Mouse (Mus musculus) embryonic facial prominence, embryonic 13.5 days (tissue): ENCODE measurements around the gene Gm19426. TPM values are rescaled to one million over a fixed set of nuclear protein-coding genes. Genes with fewer than 3 reads are reported as not detected.
A peak's percentile ranks its signal among the peaks of the same experiment; 100 is the strongest.

Experiments used
- ATAC-seq: fragments of 200-750 bp; cut with Nextera tagmentation; 2 replicates; pipeline ENCODE4 v1.8.0; 2017; ENCODE audit warnings: low read depth; ENCODE audit not compliant: insufficient number of reproducible peaks, insufficient read depth, low FRiP score, low TSS enrichment
- H3K27ac ChIP-seq: fragments of 300-500 bp; sonication (generic); 2 replicates; pipeline ENCODE4 v1.5.1; 2015; ENCODE audit warnings: moderate library complexity, mild to moderate bottlenecking, inconsistent platforms
- H3K27me3 ChIP-seq: fragments of 300-500 bp; sonication (generic); 2 replicates; pipeline ENCODE4 v1.6.1; 2015; ENCODE audit warnings: mild to moderate bottlenecking, inconsistent platforms
- H3K36me3 ChIP-seq: fragments of 300-500 bp; sonication (generic); 2 replicates; pipeline ENCODE4 v1.6.1; 2015; ENCODE audit warnings: mild to moderate bottlenecking, inconsistent platforms
- H3K4me1 ChIP-seq: fragments of 300-500 bp; sonication (generic); 2 replicates; pipeline ENCODE4 v1.6.1; 2015; ENCODE audit warnings: inconsistent platforms
- H3K4me2 ChIP-seq: fragments of 300-500 bp; sonication (generic); 2 replicates; pipeline ENCODE4 v1.6.1; 2015; ENCODE audit warnings: moderate library complexity, mild to moderate bottlenecking, inconsistent platforms
- H3K4me3 ChIP-seq: fragments of 300-500 bp; sonication (generic); 2 replicates; pipeline ENCODE4 v1.5.1; 2015; ENCODE audit warnings: mild to moderate bottlenecking, inconsistent platforms
- H3K9ac ChIP-seq: fragments of 300-500 bp; sonication (generic); 2 replicates; pipeline ENCODE4 v1.6.1; 2015; ENCODE audit warnings: mild to moderate bottlenecking, inconsistent platforms
- H3K9me3 ChIP-seq: fragments of 300-500 bp; sonication (generic); 2 replicates; pipeline ENCODE4 v1.6.1; 2016; ENCODE audit warnings: inconsistent platforms
- WGBS: fragments of 180-500 bp; shearing (Covaris S2); methylation state at CpG from one replicate; pipeline ENCODE4 v1.1.7; 2015; ENCODE audit warnings: mixed read lengths; 5-methylcytosine and 5-hydroxymethylcytosine counted together
- polyA plus RNA-seq: library from polyadenylated mRNA; unstranded; fragments of >200 nt; fragmentation: Nextera tagmentation; extraction: Ambion mirVana; gene quantifications from 2 replicates; pipeline ENCODE4 v1.2.1, GENCODE M21; 2015

Gm19426 gene
- 8.6 and 9.6 TPM in 2 replicates for polyA plus RNA-seq

GRCm38 (mm10) chr2:84743561-84743960, at the start of gene Gm19426:
TSS of gene Gm19426 (minus strand) at chr2:84743655.
- peak within 1 kb of the TSS; percentile 99 for H3K9ac ChIP-seq
- H3K9me3 ChIP-seq = no peaks in the 10 kb centered on the region
- peak within 1 kb of the TSS; percentile 92 for H3K4me2 ChIP-seq
- peaks cover 18% of the 10 kb centered on the region for H3K36me3 ChIP-seq
- WGBS = under 1% methylated on average over 25 of the region's 25 CpGs
- H3K27ac ChIP-seq = peak within 1 kb of the TSS; percentile 99
- ATAC-seq = peak; percentile 89
- peaks cover 47% of the 10 kb centered on the region for H3K4me1 ChIP-seq
- H3K4me3 ChIP-seq = peak within 1 kb of the TSS; percentile 86
- no peaks in the 10 kb centered on the region for H3K27me3 ChIP-seq

- H3K9me3 ChIP-seq = 0 out of 2 replicates have a peak, but pooled peaks cover 11% of the 10 kb centered on the region
- ATAC-seq = no peak
- H3K4me2 ChIP-seq = no peak overlapping the region
- 85% methylated on average over 3 of the region's 3 CpGs for WGBS
- no peak overlapping the region for H3K4me3 ChIP-seq
- H3K4me1 ChIP-seq = 0 out of 2 replicates have a peak, but pooled peaks cover 3% of the 10 kb centered on the region
- no peaks in the 10 kb centered on the region for H3K36me3 ChIP-seq
- no peak overlapping the region for H3K9ac ChIP-seq
- H3K27ac ChIP-seq = no peak overlapping the region
- no peaks in the 10 kb centered on the region for H3K27me3 ChIP-seq
Observed at GRCm38 (mm10) chr2:84793154-84793553, 49.7 kb upstream of the Gm19426 start.

- no peak overlapping the region for H3K4me2 ChIP-seq
- 0 out of 2 replicates have a peak, but pooled peaks cover 11% of the 10 kb centered on the region for H3K9me3 ChIP-seq
- H3K9ac ChIP-seq = no peak overlapping the region
- H3K4me1 ChIP-seq = no peaks in the 10 kb centered on the region
- no peak overlapping the region for H3K4me3 ChIP-seq
- no peak for ATAC-seq
- H3K36me3 ChIP-seq = no peaks in the 10 kb centered on the region
- WGBS = 85% methylated on average over 3 of the region's 3 CpGs
- H3K27me3 ChIP-seq = no peaks in the 10 kb centered on the region
- no peak overlapping the region for H3K27ac ChIP-seq
Observed at GRCm38 (mm10) chr2:84792516-84792915, 49.1 kb upstream of the Gm19426 start.

GRCm38 (mm10) chr2:84790418-84790817, 47.0 kb upstream of the Gm19426 start:
- no peak for ATAC-seq
- H3K4me1 ChIP-seq = no peaks in the 10 kb centered on the region
- no peak overlapping the region for H3K4me3 ChIP-seq
- H3K9me3 ChIP-seq = 0 out of 2 replicates have a peak, but pooled peaks cover 6% of the 10 kb centered on the region
- H3K36me3 ChIP-seq = no peaks in the 10 kb centered on the region
- H3K9ac ChIP-seq = no peak overlapping the region
- H3K27me3 ChIP-seq = no peaks in the 10 kb centered on the region
- no peak overlapping the region for H3K27ac ChIP-seq
- H3K4me2 ChIP-seq = no peak overlapping the region
- 51% methylated on average over 9 of the region's 9 CpGs for WGBS

- H3K27me3 ChIP-seq = no peaks in the 10 kb centered on the region
- H3K9ac ChIP-seq = no peak overlapping the region
- H3K36me3 ChIP-seq = no peaks in the 10 kb centered on the region
- H3K4me1 ChIP-seq = no peaks in the 10 kb centered on the region
- no peak for ATAC-seq
- H3K4me2 ChIP-seq = no peak overlapping the region
- H3K9me3 ChIP-seq = no peaks in the 10 kb centered on the region
- no peak overlapping the region for H3K4me3 ChIP-seq
- 74% methylated on average over 3 of the region's 3 CpGs for WGBS
- H3K27ac ChIP-seq = no peak overlapping the region
Observed at GRCm38 (mm10) chr2:84788316-84788715, 44.9 kb upstream of the Gm19426 start.

GRCm38 (mm10) chr2:84783840-84784566, 40.5 kb upstream of the Gm19426 start:
- Histone ChIP-seq H3K4me1 (no peaks in the 10 kb centered on the region), H3K36me3 (no peaks in the 10 kb centered on the region), H3K9me3 (no peaks in the 10 kb centered on the region), H3K9ac (no peak overlapping the region), H3K4me2 (no peak overlapping the region), H3K4me3 (no peak overlapping the region), H3K27me3 (no peaks in the 10 kb centered on the region), H3K27ac (no peak overlapping the region)
- 74% methylated on average over 3 of the region's 3 CpGs for WGBS
- no peak for ATAC-seq

- Histone ChIP-seq H3K4me1 (no peaks in the 10 kb centered on the region), H3K27ac (no peak overlapping the region), H3K4me3 (no peak overlapping the region), H3K9ac (no peak overlapping the region), H3K4me2 (no peak overlapping the region), H3K27me3 (no peaks in the 10 kb centered on the region), H3K9me3 (no peaks in the 10 kb centered on the region), H3K36me3 (no peaks in the 10 kb centered on the region)
- 81% methylated on average over 1 of the region's 1 CpGs for WGBS
- no peak for ATAC-seq
Observed at GRCm38 (mm10) chr2:84783315-84783714, 39.9 kb upstream of the Gm19426 start.

- no peaks in the 10 kb centered on the region for H3K27me3 ChIP-seq
- no peak overlapping the region for H3K27ac ChIP-seq
- H3K36me3 ChIP-seq = no peaks in the 10 kb centered on the region
- H3K4me2 ChIP-seq = no peak overlapping the region
- ATAC-seq = no peak
- no peaks in the 10 kb centered on the region for H3K9me3 ChIP-seq
- H3K9ac ChIP-seq = no peak overlapping the region
- 63% methylated on average over 6 of the region's 6 CpGs for WGBS
- H3K4me1 ChIP-seq = peaks cover 7% of the 10 kb centered on the region
- H3K4me3 ChIP-seq = no peak overlapping the region
Observed at GRCm38 (mm10) chr2:84779210-84779609, 35.8 kb upstream of the Gm19426 start.

- H3K27ac ChIP-seq = no peak overlapping the region
- H3K9ac ChIP-seq = no peak overlapping the region
- no peaks in the 10 kb centered on the region for H3K27me3 ChIP-seq
- no peaks in the 10 kb centered on the region for H3K9me3 ChIP-seq
- no peak overlapping the region for H3K4me3 ChIP-seq
- no peaks in the 10 kb centered on the region for H3K36me3 ChIP-seq
- 53% methylated on average over 3 of the region's 3 CpGs for WGBS
- no peak for ATAC-seq
- peaks cover 11% of the 10 kb centered on the region for H3K4me1 ChIP-seq
- H3K4me2 ChIP-seq = no peak overlapping the region
Observed at GRCm38 (mm10) chr2:84777706-84778105, 34.3 kb upstream of the Gm19426 start.

GRCm38 (mm10) chr2:84775665-84776064, 32.2 kb upstream of the Gm19426 start:
- H3K9ac ChIP-seq = no peak overlapping the region
- WGBS = 73% methylated on average over 6 of the region's 6 CpGs
- no peak overlapping the region; the same call in 1 of the 2 replicates for H3K27ac ChIP-seq

GRCm38 (mm10) chr2:84775241-84775640, 31.8 kb upstream of the Gm19426 start, which contains the start of gene Serping1:
TSS of gene Serping1 (minus strand) at chr2:84775444.
- no peak for ATAC-seq
- Histone ChIP-seq H3K9ac (peak within 1 kb of the TSS; percentile 53), H3K36me3 (no peaks in the 10 kb centered on the region), H3K4me2 (peak within 1 kb of the TSS; percentile 63), H3K9me3 (no peaks in the 10 kb centered on the region), H3K27ac (no peak within 1 kb of the TSS; the same call in 1 of the 2 replicates), H3K27me3 (no peaks in the 10 kb centered on the region), H3K4me1 (peaks cover 11% of the 10 kb centered on the region), H3K4me3 (peak within 1 kb of the TSS; percentile 39)
- 66% methylated on average over 9 of the region's 9 CpGs for WGBS

More at GRCm38 (mm10) chr2:84775665-84776064, 32.2 kb upstream of the Gm19426 start:
- H3K4me2 ChIP-seq = no peak overlapping the region
- H3K9me3 ChIP-seq = no peaks in the 10 kb centered on the region
- H3K27me3 ChIP-seq = no peaks in the 10 kb centered on the region
- no peak for ATAC-seq
- H3K4me3 ChIP-seq = no peak overlapping the region
- peaks cover 11% of the 10 kb centered on the region for H3K4me1 ChIP-seq
- no peaks in the 10 kb centered on the region for H3K36me3 ChIP-seq

GRCm38 (mm10) chr2:84774751-84775150, 31.3 kb upstream of the Gm19426 start:
- H3K4me3 ChIP-seq = peak overlapping the region; percentile 39
- peak; percentile 85 for ATAC-seq
- peak overlapping the region; percentile 63 for H3K4me2 ChIP-seq
- H3K4me1 ChIP-seq = peaks cover 11% of the 10 kb centered on the region
- H3K9ac ChIP-seq = peak overlapping the region; percentile 53
- H3K27me3 ChIP-seq = no peaks in the 10 kb centered on the region
- H3K9me3 ChIP-seq = no peaks in the 10 kb centered on the region
- H3K27ac ChIP-seq = no peak overlapping the region; the same call in 1 of the 2 replicates
- WGBS = 3% methylated on average over 12 of the region's 15 CpGs
- H3K36me3 ChIP-seq = no peaks in the 10 kb centered on the region
